Mouse (Mus musculus) frontal cortex, adult 2 months (tissue): ENCODE results near the gene Huwe1. TPM values are rescaled to one million over a fixed set of nuclear protein-coding genes. Genes with fewer than 3 reads are reported as not detected.

ENCODE experiments used
- DNase-seq, 2 experiments: peaks; one replicate each; pipeline ENCODE4 v3.0.0; 2022; ENCODE audit warnings: low spot score in 1 of 2; ENCODE audit errors: extremely low spot score in 1 of 2
- polyA plus RNA-seq: library from polyadenylated mRNA; depleted of rRNA; stranded (reverse); fragments of >200 nt; gene quantifications from 2 replicates; pipeline ENCODE4 v1.2.3, GENCODE M21; 2012; rRNA removed

Huwe1 gene
- polyA plus RNA-seq, 1 experiment = 106 TPM

GRCm38 (mm10) chrX:151947781-151948180, 147.2 kb downstream of the Huwe1 start:
- DNase-seq = no peak

GRCm38 (mm10) chrX:151950231-151950630, 149.6 kb downstream of the Huwe1 start:
- no peak for DNase-seq

GRCm38 (mm10) chrX:151951181-151951580, 150.6 kb downstream of the Huwe1 start:
- DNase-seq = no peak

Other genes with a start within 250 kb of the Huwe1 start
- 31.5 and 36.3 TPM in 2 replicates for gene Hsd17b10, start 201.0 kb downstream of the Huwe1 start, polyA plus RNA-seq
- 0.32 and 0.46 TPM in 2 replicates for gene Ribc1, start 215.5 kb downstream of the Huwe1 start, polyA plus RNA-seq
- 44.1 and 47.0 TPM in 2 replicates for gene Smc1a, start 215.6 kb downstream of the Huwe1 start, polyA plus RNA-seq